Mouse (Mus musculus) adrenal gland, postnatal 4 days (tissue): ENCODE results near the gene Rps6kl1. TPM values are rescaled to one million over a fixed set of nuclear protein-coding genes. Genes with fewer than 3 reads are reported as not detected.

Experiments
- DNase-seq, 2 experiments: peaks; one replicate each; pipeline ENCODE4 v3.0.0; 2021 to 2022; ENCODE audit warnings: low spot score in 2 of 2, mixed read lengths in 2 of 2
- total RNA-seq, 2 experiments: library from RNA; stranded (reverse); gene quantifications; 2 replicates each; pipeline ENCODE4 v1.2.3; 2021

The Rps6kl1 gene
- total RNA-seq, 2 experiments from 2014 or later: 3.6 to 3.9 TPM

DNA sequence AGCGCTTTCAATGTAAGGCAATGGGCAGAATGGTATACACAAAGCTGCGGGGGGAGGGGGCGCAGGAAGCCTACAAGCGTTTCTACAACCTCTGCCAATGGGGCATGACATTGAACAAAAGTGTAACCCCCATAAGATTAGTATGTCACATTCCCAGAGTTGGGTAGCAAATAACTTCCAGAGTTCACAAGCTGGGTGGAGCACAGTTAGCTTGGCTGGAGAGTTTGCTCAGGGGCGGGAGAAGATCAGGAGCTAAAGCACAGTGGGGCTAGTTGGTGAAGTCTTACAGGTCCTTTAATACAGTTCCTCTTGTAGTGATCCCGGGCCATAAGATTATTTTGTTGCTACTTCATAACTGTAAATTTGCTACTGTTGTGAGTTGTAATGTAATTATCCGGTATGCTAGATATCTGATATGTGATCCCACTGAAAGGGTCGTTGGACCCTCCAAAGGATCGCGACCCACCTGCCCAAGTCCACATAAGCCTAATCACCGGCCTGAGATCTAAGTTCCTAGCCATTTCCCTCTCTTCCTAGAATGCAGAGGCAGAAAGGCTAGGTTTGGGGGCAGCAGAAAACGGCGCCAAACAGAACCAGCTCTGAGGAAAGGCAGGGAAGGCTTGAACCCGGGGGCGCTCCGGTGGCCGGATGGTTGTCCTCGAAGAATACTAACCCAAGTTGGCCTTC is 40.9 kb downstream of the Rps6kl1 start:
- no peak for DNase-seq

DNA sequence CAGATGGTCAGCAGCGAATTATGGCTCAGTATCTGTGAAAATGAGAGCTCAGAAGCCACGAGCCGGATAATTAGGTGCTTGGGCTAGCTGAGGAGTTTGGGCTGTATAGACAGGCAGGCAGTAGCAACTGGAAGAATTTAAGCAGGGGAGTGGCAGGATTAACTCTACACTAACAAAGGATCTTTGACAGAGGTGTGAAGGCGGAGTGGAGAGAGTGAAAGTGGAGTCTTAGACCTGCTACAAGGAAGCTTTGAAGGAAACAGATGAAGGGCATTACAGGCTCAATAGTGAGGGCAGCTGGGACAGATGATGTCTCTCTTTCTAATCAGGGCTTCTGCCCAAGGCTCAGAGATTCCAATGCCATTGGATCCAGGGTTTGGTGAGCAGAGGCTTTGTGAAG is 41.6 kb downstream of the Rps6kl1 start:
- DNase-seq: no peak

- DNase-seq: no peak
Observed at GRCm38 (mm10) chr12:85108643-85109042, 42.4 kb downstream of the Rps6kl1 start.

DNA sequence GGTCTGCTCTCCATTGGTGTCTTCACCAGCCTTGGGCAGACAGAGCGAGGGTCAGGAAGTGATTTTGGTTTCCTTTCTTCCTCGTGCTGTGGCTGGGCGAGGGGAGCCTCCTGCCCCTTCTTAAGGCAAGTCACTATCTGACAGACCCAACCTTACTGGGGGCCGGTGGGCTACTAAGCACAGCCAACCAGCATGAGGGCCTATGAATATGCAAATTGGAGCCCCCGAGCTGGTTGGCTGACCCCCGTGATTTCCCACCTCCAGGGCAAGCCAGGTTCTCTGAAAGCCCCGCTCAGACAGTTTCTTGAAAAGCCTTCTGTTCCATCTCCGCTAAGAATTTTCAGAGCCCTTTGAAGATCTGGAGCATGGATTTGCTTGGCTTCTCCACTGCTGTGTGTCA is 44.8 kb downstream of the Rps6kl1 start:
- no peak for DNase-seq

- no peak for DNase-seq
Observed at GRCm38 (mm10) chr12:85104789-85105188, 46.3 kb downstream of the Rps6kl1 start.

DNA sequence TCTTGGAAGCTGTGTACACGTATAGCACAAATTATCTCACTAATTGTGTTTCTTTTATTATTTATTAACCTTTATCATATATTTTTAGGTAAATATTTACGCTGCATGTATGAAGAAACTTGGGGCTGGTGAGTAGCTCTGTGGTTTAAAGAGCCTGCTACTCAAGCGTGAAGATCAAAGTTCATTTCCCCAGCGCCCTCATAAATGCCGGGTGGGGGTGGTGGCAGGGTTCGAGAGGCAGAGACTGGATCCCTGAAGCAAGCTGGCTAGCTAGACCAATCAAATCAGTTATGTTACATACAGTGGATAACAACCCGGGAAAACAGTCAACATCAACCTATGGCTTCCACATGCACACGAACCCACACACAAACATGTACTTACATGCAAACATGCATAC is 48.0 kb downstream of the Rps6kl1 start:
- DNase-seq: no peak

GRCm38 (mm10) chr12:85101521-85102106 is 49.5 kb downstream of the Rps6kl1 start:
- DNase-seq: no peak

DNA sequence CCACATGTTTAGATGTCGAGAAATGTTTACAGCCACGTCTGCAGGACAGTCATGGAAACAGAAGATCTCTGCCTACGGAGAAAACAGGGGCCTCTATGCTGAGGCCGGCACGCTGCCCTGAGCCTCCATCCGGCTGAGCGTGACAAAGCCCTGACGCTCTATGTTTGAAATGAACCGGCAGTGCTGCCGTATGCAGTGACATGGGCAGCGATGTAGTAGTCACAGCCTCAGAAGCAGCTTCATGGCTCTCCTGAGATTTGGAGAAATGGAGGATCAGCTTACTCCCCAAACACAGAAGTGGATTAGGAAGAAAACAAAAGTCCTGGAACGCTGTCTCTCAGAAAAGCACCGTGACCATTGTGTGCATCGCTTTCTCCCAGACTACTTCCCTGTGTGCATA is 50.1 kb downstream of the Rps6kl1 start:
- DNase-seq: no peak

- DNase-seq: no peak
Observed at GRCm38 (mm10) chr12:85095859-85096258, 55.2 kb downstream of the Rps6kl1 start.

DNA sequence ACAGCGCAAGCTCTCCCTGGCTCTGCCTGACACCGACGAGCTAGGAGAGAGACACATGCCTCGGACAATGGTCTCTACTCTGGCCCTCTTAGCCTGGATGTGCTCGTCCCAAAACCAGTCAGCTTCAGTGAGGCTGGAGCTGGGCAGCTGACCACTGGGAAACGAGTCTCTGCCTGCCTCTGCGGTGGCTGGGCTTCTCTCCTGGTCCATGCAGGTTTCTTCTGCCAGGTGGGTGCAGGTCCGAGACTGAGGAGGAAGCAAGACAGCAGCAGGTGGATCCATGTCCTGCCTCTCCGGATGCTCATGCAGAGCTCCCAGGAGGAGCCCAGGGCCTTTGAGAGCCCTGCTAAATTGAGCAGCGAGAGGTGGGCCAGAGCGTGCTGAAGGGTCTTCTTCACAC is 55.9 kb downstream of the Rps6kl1 start:
- DNase-seq: no peak

DNA sequence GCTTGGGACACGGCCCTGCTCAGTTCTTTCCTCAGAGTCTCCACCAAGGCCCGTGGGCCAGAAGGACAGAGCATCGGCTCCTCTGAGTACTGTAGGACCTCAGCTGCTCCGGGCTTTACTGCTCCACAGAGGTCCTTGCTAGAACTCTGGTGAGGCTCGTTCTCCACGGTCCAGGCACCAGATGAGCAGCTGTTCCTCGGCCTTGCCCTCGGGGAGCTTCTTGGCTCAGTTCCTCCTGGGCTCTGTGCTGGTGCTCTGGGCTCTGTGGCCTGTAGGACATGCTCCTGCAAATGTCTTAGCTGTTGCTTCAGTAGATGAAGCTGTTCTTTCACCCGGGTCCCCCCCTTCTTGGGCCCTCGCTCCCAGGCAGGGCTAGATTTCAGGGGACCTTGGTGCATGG is 56.4 kb downstream of the Rps6kl1 start:
- DNase-seq: no peak

- DNase-seq: no peak
Observed at GRCm38 (mm10) chr12:85094010-85094409, 57.1 kb downstream of the Rps6kl1 start.

DNA sequence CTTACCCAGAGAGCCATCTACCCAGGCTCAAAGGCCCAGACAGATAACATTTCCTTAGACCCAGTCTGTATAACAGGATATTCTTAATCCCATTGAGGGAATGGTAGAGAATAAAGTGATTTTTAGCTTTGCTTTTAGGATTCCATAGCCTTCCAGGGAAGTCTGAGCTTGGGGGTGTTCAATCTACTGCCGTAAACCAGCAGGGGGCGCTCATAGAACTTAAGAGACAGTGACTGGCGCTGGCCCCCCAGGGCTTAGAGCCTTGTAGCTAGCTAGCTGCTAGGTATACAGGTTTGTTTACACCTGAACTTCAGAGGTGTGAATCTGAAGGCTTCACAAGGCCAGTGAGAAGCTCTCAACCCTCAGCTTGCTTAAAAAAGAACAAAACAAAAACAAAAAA is 58.9 kb downstream of the Rps6kl1 start:
- peak in 1 of 2 experiments; percentile 46 for DNase-seq

- no peak for DNase-seq
Observed at GRCm38 (mm10) chr12:85091190-85091589, 59.9 kb downstream of the Rps6kl1 start.

- no peak for DNase-seq
Observed at GRCm38 (mm10) chr12:85087845-85088244, 63.2 kb downstream of the Rps6kl1 start.

Other genes starting within 250 kb of the Rps6kl1 start
- 100 to 1,000 TPM in 1 of 2 experiments, 10 to 100 TPM in 1; 99.5 to 108 TPM for gene Fcf1, start 180.4 kb downstream of the Rps6kl1 start, total RNA-seq
- gene Arel1, start 180.4 kb downstream of the Rps6kl1 start, total RNA-seq: 10 to 100 TPM; 34.7 to 38.1 TPM
- 10 to 100 TPM; 58.2 to 71.2 TPM for gene Ylpm1, start 154.9 kb downstream of the Rps6kl1 start, total RNA-seq
- 1 to 10 TPM; 4.8 to 5.5 TPM for gene Prox2, start 40.5 kb downstream of the Rps6kl1 start, total RNA-seq
- 100 to 1,000 TPM; 294 to 319 TPM for gene Dlst, start 40.4 kb downstream of the Rps6kl1 start, total RNA-seq
- gene Pgf, start 26.5 kb upstream of the Rps6kl1 start, total RNA-seq: 1 to 10 TPM; 3.2 to 4.3 TPM
- gene Eif2b2, start 68.2 kb upstream of the Rps6kl1 start, total RNA-seq: 10 to 100 TPM; 84.2 to 89.1 TPM
- 10 to 100 TPM; 11.9 to 12.9 TPM for gene Mlh3, start 119.3 kb upstream of the Rps6kl1 start, total RNA-seq
- 10 to 100 TPM; 29.3 to 38.6 TPM for gene Acyp1, start 137.2 kb upstream of the Rps6kl1 start, total RNA-seq
- gene Zc2hc1c, start 137.3 kb upstream of the Rps6kl1 start, total RNA-seq: 1 to 10 TPM; 1.4 to 2.0 TPM
- gene Nek9, start 188.1 kb upstream of the Rps6kl1 start, total RNA-seq: 10 to 100 TPM; 76.7 to 77.0 TPM
- gene Tmed10, start 223.6 kb upstream of the Rps6kl1 start, total RNA-seq: 100 to 1,000 TPM; 290 to 301 TPM